Mouse (Mus musculus) gastrocnemius, postnatal 25 days (tissue): ENCODE measurements at regions not wholly inside any gene's neighbourhood (a gene's known extent, or its start where the extent isn't known, plus 50 kb on each side); places are given as distances from the start of the nearest gene placed in this dataset.

Experiments
- DNase-seq: peaks from one replicate; pipeline ENCODE4 v3.0.0; 2022

DNA sequence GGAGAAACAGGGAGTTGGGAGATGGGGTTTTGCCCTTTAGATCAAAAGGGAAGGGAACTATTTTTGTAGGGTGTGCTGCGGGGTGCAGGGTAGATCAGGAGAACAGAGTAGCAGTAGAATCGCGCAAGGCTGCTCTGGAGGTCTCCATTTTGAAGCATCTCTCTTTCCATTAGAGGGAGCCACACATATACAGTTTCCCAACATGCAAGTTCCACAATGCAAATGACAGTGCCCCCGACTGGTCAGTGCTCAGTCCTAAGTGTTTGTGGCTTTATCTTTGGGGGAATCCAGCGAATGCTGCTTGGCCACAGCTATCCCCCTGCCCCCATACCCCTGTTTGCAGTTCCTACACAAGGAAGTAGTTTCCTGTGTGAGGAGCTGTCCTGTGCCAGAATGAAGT, 155.6 kb upstream of the Tgfbr2 start:
- DNase-seq = no peak

DNA sequence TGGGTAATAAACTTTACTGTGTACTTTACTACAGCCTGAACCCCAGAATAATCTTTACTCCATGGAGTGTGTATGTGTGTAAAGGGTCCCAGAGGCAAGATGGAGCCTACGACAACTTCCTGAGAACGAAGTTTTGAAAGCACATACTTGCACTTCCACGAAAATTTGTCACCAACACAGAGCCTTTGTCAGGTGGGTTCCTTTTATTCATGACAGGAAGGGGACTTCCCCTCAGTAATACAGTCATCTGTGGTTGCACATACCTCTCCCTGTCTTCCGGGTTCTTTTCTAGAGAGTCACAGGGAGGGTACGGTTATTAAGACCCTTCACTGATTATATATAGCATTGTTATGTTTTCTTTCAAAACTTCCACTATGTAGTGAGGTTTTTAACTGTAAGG, 154.0 kb upstream of the Tgfbr2 start:
- DNase-seq = no peak

DNA sequence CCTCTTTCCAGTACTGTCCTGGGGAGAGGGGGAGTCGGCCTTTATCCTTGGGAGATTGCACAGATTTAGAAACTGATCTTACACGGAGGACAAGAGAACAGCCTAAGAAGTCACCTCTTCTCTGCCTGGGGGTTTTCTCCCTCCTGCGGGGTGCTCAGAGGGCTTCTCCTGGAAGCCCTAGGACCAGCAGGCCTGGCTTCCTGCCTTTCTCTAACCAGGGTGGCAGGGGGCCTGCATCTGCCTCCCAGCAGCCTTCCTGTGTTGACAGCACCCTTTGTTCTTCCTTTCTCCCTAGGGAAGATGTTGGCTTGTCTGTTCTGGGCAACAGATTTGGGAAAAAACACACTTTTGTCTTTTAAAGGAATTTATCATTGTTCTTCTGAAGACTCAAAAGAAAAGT, 153.0 kb upstream of the Tgfbr2 start:
- peak; percentile 28 for DNase-seq

GRCm38 (mm10) chr9:116327080-116327479, 151.9 kb upstream of the Tgfbr2 start:
- no peak for DNase-seq

- DNase-seq = no peak
These were observed 149.8 kb upstream of the Tgfbr2 start for GRCm38 (mm10) chr9:116324971-116325370.

- DNase-seq = peak; percentile 31
These were observed 148.9 kb upstream of the Tgfbr2 start for GRCm38 (mm10) chr9:116323871-116324721.

DNA sequence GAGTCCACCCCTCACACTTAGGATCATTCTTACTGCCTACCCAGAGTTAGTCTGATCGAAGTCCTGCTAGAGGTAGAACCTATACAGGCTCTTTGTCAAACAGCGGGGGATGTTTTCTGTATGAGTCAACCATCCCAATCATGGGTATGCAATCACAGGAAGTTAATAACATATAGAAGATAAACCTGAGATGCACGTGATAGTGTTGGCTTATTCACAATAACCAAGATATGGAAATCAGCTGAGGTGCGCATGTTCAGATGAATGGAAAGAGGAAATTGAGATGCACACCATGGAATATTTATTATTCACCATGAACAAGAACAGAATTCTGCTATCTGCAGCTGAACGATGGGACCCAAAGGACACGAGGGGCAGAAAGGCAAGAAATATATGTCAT, 146.7 kb upstream of the Tgfbr2 start:
- DNase-seq = no peak

GRCm38 (mm10) chr9:116319421-116319820, 144.3 kb upstream of the Tgfbr2 start:
- DNase-seq = no peak

DNA sequence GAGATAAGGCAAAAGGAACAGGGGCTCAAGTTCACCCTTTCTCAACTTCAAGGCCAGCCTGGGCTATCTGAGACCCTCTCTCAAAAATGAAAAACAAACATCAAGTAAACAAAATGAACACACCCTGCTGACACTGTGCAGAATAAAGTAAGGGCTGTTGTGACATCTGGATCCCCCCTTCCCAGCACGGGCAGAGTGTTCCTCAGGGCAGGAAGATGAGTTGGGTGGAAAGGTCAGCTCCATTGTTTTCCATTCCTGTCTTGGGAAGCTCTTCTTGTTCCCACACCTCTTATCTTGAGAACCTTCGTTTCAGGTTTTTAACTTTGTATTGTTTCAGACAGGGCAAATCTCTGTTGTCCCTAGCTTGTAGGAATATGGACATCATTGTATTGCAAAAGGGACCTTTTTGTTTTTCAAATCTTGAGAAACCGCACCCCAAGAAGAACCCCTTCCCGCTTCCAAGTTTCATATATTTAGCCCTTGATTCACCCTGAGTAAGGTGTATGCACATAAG, 141.5 kb upstream of the Tgfbr2 start:
- DNase-seq = no peak

DNA sequence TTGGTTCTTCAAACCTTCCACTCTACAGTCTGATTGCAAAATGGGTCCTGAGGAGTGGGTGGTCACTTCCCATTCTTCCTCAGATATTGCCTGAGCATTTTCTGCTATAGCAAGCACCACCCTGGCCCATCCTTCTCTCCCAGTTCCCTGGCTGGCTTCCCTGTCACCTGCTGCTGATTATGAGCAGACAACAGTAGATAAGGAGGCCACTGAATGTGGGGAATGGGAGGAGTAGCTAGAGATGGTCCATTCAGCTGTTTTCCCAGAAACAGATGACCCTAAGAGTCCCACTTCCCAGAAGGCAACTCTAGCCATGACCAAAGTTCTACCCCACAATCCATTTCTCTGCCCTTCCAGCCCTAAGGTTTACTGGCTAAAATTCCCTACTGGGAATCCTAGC, 139.6 kb upstream of the Tgfbr2 start:
- no peak for DNase-seq

DNA sequence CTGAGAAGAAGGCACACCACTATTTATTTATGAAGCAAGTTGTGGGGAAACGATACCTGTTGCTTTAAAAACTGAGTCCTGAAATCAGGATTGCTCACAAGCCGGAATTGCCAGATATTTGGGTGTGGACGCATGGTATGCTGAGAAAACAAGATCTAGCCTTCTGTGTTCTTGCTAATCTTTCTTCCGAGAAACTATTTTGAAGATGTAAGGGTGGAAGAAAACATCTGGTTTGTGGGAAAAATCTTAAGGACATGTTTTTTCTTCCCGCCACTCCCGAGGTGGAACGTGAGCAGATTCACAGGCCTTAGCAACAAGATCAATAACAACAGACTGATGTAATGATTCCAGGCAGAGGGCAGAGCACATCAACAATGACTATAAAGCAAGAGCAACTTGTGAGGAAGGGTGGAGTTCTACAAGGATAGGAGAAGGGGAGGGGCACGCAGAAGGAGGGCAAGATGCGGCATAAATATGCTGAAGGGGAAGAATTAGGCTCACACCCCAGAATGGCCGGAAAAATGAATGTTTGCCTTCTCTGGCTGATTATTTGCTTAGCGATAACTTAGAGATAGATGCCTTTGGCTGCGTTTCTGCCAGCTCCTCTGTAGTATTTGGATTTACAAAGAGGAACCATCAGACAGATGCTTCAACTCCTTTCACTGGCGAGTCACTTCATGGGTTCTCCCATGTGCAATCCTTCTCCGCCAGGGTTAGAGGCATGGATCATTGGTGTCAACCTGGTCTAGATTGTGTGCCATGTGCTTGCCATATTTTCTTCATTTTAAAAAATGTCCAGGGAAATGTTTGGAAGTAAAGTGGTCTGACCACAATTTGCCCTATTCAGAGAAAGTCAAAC, 139.0 kb upstream of the Tgfbr2 start:
- DNase-seq = no peak

- no peak for DNase-seq
These were observed 136.2 kb upstream of the Tgfbr2 start for GRCm38 (mm10) chr9:116311364-116311763.

DNA sequence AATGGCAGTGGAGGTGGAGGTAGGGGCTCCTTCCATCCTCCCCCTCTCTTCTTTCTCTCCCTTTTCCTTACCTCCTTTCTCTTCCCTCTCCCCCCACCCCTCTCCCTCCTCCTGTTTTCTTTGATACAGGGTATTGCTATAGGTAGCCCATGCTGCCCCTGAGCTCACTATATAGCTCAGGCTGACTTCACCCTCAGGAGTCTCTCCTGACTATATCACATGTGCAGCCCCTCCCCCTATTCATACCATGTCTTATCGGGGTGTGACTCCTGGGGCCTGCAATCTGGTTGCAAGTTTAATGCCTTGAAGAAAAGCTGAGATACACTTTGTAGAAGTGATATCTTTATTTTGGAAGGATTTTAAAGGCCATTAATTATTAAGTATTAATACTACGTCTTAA, 126.4 kb upstream of the Tgfbr2 start:
- DNase-seq = no peak

DNA sequence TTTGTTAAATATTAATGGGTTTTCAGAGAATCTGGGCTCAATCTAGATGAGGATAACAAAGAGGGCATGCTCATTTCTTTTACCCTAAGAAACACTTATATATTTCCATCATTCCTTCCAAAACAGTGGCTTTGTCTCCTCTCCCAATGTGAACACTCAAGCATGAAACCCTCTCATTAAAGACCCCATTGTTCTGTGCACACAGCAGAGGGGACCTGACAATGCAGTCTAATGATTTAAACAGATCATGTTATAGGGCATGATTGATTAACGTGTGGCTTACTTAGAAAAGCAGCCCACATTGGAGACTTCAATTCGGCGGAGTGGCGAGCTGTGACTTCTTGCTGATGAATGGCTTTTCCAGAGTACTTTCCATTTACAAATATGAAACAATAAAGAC, 123.6 kb upstream of the Tgfbr2 start:
- no peak for DNase-seq

DNA sequence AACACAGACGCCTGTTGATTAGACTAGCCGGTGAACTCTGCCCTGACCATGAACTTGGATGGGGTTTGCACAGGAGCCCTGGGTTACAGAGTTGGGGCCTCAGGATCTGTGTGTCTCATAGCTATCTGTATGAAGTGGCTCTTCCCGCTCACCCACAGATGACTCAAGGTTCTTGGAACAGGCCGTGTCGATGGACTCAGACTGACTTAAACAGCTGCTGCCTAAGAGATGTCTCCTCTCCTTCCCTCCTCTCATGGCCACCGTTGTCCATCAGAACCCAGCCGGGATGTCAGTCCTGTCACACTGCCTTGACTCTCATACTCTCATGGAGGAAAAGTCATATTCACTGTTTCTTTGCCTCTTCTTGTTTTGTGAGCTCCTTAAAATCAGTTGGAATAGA, 121.2 kb upstream of the Tgfbr2 start:
- DNase-seq = no peak

DNA sequence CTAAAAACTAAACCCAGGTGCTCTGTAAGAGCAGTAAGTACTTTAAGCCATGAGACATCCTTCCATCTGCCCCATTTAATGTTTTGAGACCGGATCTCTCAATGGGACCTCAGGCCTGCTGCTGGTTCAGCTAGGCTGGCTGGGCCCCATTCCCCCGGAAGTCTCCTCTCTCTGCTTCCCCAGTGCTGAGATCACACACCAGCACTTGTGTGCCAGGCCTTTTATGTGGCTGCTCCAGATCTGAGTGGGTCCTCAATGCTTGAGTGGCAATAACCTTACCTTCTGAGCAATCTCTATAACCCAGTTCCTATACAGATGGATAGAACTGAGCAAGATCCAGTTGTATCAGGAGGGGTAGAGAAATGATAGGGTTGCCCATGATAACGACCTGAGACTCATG, 118.9 kb upstream of the Tgfbr2 start:
- DNase-seq = no peak

GRCm38 (mm10) chr9:116293110-116293509, 118.0 kb upstream of the Tgfbr2 start:
- DNase-seq = no peak

- DNase-seq = no peak
These were observed 116.5 kb upstream of the Tgfbr2 start for GRCm38 (mm10) chr9:116291624-116292023.

DNA sequence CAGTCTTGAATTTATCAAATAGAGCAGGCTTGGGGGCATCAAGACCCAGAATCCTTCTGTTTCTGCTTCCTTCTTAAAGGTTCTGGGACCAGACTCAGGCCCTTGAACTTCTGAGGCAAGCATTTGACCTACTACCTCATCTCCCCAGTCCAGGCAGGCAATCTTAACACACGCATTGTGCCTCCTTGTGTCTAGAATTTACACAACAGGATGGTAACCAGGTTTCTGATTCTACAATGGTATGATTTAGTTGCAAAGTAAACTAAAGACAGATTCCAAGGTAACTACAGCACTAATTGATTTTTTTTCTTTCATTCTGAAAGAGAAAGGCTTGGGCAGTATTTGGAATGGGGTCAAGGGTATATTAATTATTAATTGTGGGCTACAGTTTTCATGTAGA, 115.7 kb upstream of the Tgfbr2 start:
- DNase-seq = no peak

DNA sequence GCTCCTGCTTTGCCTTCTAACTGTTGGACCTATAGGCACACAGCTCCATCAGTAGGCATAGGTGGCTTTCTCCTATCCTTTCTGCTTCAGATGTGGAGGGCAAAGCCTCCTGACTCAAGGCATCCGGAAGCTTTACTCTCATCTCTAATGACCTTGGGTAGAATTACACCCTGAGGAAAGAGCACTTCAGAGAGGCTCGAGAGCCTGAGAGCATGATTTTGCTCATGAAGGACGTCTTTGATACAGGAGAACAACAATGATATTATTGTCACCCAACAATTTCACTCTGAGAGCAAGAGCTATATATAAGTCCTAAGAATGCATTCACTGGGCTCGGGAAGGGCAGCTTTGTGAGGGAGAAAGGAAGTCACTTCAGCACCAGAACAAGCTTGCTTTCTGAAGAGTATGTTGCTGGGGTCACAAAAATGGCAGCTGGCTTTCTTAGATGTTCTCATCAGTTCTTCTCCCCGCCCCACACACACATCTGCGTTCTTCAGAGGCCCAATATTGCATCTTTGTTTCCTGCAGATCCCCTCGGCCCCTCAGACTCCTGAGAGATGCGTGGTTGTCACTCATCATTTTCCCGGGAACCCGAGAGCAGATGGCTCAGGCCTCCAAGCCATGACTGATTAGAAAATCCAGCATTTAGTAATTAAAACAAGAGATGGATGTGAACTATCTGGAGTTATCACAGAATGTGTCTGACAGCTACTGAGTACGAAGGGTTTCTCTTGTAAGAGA, 110.7 kb upstream of the Tgfbr2 start:
- DNase-seq = no peak

DNA sequence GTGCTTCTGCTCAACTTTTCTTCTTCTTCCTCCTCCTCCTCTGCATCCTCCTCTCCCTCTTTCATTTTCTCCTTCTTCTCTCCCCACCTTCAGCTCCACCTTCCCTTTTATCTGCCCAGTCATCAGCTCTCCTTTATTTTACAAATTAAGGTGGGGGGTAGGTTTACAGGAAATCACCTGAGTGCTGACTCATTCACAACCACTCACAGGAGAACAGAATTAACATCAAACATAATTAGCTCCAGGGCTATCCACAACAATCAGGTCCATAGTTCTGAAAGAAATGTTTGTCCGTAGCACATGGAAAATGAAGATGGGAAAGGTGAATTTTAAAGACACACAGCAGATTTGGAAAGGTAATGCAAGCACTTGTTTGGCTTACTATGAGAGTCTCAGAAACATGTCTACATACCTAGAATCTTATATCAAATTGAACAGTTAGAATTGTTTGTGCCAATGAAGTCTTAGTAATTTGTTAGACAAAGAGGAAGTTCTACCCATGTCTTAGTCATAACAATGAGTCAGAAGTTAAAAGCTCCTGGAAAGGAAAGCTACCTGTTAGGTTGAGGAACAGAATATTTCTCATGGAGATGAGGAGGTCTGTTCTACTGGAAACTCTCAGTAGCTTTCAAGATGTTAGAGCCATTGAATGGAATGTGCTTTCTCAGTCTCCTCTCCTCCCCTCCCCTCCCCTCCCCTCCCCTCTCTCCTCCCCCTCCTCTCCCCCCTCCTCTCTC, 108.8 kb upstream of the Tgfbr2 start:
- DNase-seq = no peak

DNA sequence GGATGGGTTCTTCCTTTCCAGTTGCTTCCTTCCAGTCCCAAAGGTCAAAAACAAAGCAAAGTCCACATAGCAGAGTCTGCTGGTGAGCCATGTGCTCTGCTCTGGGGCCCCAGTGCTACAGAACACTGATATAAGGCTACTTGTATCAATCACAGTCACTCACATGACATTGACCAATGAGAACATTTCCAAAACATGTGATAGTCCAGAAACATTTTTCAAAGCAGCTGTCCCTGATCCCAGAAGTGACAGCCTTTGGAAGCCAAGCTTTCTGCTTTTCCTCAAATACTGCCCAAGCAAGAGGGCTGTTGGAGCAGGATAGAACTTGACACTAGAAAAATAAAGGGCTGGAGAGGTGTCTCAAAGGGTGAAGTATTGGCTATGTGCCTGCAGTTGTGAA, 106.5 kb upstream of the Tgfbr2 start:
- no peak for DNase-seq
